Mouse (Mus musculus) cerebellum, adult 9-10 months (tissue): ENCODE results near the gene Ankrd50.
A peak's percentile ranks its signal among the peaks of the same experiment; 100 is the strongest.

Experiments
- DNase-seq: peaks from one replicate; pipeline ENCODE4 v3.0.0; 2022

The Ankrd50 gene

DNA sequence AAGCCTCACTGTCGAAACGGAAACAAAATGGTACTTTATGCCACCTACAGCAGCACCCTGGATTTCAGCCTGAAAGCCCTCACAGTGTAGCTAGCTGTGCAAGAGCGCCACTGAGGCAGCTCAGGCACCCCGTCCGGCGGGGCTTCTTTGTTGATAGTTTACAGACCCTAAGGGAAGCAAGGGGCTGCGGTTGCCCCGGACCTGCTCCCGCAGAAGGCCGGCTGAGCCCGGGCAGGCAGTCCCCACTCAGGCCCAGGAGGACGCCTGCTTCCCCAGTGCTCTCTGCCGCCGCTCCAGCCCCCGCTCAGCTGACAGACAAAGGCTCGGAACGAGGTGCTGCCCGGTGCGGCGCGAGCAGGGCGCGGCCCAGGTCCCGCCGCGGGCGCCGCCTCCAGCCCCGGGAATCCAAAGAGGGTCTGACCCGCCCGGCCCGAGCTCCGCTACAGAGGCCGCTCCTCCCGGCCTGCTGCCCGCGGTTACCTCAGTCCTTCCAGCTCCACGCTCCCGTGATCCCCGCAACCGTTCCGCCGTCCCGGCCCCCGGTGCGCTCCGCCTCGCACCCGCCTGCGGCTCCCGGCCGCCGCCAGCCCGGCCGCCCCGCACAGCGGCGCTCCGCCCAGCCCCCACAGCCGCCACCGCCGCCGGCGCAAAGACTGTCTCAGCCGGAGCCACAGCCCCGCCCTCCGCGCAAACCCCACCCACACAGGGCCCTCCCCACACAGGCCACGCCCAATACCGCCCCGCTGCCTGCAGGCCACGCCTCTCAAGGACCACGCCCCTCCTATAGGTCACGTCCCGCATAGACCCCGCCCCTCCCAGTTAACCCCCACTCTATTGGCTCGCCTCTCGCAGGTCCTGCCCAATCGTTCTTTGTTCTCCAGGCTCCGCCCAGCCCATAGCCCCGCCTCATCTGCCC lies at the start of gene Ankrd50:
Gene Ankrd50 (minus strand): TSS at position 654 of the 916 bp plus-strand sequence.
- peak; percentile 99 for DNase-seq

DNA sequence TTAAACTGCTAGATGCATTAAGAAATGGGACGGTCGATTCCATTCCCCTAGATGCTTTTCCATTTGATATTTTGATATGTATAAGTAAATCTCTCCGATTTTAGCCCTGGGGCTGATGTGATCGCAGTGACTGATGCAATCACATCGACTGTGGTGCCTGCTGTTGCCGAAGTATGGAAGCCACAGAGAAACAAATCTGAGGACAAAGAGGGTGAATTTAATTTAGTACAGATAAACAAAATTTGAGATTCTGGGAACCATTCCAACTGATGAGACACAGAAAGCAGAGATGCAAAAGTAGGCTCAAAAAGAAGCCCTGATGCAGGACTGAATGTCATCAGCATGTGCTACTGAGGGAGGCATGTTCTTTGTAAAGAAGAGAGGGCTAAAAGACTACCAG lies 49.6 kb upstream of the Ankrd50 start:
- DNase-seq, result no peak

DNA sequence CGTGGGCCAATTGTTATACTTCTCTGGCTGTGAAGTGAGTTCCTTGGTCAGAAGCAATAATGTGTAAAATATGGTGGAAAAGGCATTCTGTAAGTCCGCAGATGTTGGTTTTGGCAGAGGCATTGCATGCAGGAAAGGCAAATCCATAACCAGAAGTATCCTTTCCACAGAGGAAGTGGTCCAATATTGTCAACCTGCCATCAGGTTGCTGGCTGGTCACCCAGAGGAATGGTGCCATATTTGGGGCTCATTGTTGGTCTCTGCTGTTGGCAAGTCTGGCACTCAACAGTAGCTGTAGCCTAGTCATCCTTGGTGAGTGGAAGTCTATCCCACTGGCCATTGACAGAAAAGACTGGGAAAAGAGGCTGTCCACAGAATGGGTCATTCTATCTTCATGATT lies 35.8 kb upstream of the Ankrd50 start:
- no peak for DNase-seq

DNA sequence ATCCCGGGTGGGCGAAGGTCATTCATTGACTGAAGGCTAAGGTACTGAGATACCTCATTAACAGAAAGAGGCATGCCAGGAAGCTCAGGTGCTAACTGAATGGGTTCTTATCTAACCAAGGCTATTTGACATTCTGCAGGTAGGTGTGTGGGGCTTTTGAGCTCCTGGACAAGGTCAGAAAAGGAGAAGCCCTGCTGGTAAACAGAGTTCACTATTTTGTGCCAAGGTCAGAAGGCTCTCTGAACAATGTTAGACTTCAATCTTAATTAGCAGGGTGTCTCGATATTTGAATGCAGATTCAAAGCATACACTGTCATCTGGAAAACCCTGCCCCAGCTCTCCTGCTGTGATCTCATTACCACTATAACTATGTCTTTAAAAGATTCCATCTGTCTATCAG lies 35.3 kb upstream of the Ankrd50 start:
- no peak for DNase-seq

DNA sequence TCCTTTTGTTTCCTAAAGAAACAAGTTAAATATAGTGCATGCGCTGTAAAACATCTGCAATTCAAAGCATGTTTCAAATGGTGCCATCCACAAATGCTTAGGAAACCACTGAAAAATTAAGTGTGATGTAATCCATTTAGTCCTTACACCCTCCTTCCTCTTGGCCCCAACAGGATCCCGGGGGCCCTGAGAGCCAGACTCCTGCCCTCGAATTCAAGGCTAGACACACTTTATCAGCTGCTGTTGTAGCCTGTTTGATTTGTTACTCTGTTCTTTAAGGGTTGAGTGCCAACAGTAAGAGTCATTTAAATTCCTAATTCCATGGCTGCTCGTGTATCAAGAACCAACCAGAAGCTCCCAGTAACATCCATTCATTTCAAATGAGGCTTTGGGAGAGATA lies 19.0 kb upstream of the Ankrd50 start:
- DNase-seq, result no peak

DNA sequence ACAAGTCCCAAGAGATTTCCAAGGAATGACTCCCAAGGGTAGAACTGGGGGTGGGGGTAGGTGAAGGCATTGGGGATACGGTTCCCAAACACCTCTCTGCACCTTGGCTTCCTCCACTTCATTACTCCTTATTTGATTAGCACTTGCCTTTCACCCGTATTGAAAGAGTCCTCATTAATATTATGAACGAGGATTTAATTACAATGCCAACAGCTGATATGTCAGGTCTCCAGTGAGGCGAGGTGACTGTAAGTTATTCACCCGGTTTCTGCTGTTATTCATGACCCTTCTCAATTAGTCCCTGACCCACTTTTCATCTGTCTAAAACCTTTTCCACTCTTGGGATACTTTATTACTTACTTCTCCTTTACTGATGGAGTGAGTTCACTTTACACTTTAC lies 17.5 kb upstream of the Ankrd50 start:
- DNase-seq, result no peak

DNA sequence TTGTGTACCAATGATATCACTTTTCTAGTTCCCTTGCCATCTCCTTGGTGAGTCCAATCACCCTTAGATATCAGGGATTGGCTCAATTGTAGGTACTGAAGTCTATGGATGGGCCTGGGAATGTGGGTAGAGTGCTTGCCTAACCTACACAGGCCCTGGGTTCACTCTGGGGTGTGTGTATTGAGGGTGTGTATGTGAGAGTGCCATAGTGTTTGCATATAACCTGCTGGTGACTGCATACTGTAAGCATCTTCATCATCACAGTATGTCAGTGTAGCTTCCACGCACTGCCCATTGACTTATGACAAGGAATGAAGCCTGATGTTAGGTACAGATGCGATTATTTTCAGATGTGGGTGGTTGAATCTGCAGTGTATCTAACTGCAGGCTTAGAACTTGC lies 17.1 kb upstream of the Ankrd50 start:
- no peak for DNase-seq

DNA sequence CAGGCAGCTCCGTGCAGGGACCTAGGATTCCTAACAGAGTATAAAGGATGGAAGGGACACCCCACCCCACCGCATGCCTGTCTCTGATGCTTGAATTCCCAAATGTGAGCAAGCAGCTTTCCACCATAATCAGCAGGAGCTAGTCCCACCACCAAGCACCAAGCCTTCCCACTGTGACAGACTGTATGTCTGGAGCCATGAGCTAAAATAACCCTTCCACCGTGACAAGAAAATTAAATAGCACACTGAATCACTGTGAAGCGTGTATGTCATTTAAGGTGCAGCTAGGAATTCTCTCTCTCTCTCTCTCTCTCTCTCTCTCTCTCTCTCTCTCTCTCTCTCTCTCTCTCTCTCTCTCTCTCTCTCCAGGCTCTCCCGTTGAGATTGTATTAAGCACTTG lies 16.7 kb upstream of the Ankrd50 start:
- no peak for DNase-seq

DNA sequence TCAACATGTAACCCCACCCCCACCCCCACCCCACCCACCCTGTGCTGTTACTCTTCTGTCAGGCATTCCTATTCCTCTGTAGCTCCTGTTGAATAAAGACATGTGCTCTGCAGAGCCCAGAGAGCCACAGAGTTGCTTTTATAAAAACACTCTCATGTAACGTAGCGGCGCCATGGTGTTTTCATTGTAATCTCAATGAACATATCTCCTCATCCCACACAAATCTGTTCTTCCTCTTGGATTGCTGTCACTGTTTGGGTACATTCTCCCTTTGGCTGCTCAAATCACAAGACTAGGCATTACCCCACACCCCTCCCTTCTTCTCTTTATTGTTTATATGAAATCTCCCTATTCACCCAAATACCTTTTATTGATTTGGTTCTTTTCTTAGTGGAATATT lies 13.9 kb upstream of the Ankrd50 start:
- no peak for DNase-seq

DNA sequence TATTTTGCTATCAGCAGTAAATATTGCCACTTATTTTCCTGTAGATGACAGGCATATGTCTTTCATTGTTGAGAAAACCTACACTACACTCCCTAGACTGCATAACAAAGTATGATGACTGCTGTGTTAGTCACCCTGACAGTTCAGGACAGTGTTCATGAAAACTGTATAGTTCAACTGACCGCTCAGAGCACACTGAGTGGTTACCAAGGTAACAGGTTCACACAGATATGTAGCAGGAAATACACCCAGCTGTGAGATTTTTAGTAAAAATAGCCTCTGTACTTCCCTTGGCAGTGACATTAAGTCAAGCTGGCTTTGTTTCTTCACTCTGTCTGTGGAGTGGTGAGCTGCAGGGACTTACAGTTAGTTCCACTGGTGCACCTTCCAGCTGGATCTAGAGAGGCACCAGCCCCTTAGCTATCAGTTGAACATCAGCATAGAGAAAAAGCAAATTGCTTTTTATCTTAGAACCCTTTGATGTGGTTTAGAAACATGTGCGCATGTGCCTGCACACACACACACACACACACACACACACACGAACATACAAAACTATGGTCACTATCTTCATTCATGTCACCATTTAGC lies 12.2 kb upstream of the Ankrd50 start:
- no peak for DNase-seq

DNA sequence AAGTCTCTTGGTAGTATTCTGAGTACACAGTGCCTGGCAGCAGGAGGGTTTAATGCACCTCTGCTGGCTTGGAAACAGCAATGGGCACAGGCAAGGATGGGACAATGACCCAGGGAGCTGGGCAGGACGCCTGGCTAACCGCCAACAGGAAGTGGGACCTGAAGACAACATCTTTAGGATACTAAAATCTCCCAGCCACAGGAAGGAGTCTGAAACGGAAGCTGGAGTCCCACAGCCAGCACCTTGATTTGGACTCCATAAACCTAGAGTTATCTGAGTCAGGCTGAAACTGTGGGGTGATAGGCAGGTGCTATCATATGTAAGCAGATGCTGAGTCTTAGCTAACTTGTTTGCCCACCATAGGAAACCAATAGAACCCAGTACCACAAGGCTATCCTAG lies 7.1 kb upstream of the Ankrd50 start:
- DNase-seq, result no peak

DNA sequence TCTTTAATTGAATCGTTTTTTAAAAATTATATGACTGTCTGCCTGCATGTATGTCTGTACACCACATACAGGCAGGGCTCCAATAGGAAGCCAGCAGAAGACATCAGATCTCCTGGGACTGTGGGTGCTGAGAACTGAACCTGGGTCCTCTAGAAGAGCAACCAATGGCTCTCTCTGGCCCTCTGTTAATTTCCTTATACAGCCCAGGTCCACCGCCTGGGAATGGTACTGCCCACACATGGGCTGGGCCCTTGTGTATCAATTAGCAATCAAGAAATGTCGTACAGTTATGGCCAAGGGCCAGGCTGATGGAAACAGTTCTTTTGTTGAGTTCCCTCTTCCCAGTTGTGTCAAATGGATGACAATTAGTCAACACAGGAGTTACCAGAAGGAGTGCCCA lies 6.6 kb upstream of the Ankrd50 start:
- DNase-seq, result no peak

DNA sequence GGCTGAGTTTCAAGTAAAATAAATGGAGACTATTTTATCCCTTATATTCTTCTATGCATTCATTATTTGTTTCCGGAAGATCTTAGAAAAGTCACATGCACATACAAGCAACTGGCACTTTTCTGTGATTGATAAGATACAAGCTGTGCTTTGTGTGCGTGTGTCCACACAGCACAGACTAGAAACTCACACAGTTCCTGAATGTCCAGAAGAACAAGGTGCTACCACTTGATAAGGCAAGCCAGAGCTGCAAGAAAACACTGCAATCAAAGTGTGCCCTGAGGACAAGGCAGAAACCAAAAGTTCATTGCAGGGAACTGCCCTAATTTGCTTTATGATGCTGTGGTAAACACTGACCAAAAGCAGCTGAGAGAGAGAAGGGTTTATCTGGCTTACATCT lies 6.1 kb upstream of the Ankrd50 start:
- DNase-seq, result no peak

DNA sequence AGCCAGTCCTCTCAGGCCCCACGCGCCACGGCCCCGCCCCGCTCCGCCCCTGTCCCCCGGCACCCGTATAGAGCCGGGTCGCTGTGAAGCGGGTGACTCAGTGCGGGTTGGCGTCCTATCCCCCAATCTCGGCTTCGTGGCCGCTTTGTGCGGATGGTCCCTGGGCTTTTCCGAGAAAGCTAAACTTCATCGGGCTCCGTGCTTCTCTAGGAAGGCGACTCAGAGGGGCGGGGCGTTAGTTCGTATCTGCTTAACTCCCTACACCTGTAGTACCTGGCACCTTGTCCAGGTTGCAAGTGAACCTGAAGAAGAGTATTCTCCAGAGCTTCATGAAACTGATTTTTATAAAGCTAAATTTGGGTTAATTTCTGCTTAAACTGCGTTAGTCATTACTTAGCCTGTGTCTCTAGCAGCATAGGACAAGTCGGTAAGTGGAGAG lies 482 bp upstream of the Ankrd50 start:
- DNase-seq, result no peak

DNA sequence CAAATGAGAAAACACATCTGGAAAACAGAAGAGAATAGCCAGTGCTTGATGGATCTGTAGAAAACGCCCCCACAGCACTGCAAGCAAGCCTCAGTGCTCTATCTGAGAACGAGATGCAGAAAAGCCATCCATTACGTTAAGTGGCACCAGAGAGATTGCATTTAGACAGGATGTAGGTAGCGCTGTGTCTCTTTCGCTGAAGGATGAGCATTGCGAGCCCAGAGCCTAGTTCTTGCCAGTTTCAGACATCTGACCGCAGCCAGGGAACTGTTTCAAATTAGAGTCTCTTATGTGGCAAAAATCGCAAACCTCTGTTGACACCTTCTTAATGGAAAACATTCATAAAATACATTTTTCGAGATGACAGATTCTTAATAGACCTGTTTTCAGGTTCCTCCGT lies 1.1 kb downstream of the Ankrd50 start:
- no peak for DNase-seq

DNA sequence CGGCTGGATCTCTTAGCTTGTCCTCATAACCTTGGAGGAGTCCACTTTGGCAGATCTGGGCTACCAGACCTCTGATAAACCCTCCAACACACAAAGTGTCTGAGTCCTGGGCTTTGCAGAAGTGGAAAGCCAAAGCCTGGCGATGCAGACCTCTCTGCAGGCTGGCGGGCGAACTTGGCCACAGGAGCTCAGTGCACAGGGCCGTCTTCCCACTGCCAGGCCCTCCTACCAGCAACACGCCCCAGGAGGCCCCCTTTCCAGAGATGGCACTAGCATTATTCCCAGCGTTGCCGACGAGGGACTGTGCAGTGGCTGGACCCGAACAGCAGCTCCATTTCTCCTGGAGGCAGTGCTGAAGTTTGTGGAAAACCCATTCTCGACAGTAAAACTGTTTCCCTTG lies 1.9 kb downstream of the Ankrd50 start:
- peak; percentile 35 for DNase-seq

DNA sequence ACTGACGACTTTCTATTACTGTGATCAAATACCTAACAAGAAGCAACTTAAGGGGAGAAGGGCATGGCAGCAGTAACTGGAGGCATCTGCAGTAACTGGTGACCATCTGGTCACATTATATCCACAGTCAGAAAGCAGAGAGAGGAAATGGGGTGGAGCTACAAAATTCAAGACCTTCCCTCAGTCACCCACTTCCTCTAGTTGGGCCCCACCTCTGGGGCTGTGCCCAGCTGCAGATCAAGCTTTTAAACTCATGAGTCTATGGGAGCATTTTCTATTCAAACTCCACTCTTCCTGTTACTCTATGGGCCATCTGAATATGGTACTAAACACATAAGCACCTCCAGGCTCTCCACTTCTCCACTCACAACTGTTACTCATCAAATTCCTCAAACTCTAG lies 3.5 kb downstream of the Ankrd50 start:
- peak; percentile 1 for DNase-seq

DNA sequence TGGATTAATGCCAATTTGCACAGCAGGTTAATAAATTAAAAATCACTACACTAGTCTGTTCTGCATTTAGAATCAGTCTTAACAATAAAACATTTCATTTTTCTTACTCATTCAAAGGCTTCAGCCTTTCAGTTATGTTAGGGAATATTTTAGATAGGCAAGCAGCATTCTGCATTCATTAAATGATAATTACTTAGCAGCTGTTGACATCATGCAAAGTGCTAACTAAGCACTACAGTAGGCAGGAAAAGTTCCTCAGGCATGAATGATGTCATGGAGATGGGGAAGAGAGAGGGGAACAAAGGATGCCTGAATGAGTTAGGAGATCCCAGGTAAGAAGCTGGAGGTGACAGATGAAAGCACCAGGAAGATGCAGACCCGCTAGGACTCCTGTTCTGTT lies 6.7 kb downstream of the Ankrd50 start:
- DNase-seq, result no peak

DNA sequence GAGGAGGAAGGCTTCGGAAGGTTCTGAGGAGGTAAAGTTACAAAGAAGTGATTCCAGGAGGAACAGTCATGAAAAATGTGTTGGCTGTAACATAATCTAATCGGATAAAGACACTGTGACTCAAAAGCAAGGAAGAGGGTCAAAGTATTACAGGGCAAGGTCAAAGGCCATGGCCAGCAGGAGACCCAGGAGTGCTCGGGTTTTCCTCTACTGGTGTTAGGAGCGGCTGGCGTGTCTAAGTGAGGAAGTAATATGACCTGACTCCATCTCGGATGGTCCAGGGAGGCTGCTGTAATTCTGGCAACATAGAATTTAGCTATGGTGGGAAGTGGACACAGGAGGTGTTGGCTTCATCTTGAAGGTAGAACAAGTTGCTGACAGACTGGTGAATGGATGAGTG lies 9.1 kb downstream of the Ankrd50 start:
- no peak for DNase-seq

DNA sequence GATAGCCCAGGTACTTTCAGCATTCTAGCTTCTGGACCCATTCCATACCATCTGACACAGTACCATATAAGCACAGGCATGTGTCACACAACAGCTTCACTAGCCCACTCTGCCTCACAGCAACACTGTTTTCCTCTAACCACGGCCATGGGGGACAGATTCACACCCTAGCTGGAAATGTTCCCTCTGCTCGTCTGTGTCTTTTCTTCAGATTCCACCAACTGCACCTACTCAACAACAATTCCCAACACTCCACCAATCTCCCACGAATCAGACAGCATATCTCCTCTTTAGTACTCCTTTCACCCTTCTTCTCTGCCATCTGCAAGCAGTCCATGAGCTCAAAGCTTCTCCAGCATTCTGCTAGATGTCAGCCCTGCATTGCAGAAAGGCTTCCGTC lies 11.5 kb downstream of the Ankrd50 start:
- no peak for DNase-seq

DNA sequence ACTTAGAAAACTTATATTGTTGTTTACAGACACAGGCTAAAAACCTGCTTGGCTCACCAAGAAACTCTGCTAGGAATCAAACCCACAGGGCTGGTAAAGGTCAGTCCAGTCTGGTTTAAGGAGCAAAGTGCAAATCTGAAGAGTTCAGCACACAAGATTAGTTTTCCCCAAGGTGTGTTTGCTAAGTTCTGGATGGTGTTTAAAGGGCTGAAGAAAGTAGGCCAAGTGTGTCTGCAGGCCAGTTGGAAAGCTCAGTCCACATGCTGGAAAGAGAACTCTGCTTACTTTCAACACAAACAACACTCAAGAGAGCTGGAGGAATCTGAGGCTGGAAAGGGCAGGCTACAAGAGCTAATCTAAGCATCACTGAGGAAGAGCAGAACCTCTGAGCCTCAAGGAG lies 13.1 kb downstream of the Ankrd50 start:
- DNase-seq, result no peak

DNA sequence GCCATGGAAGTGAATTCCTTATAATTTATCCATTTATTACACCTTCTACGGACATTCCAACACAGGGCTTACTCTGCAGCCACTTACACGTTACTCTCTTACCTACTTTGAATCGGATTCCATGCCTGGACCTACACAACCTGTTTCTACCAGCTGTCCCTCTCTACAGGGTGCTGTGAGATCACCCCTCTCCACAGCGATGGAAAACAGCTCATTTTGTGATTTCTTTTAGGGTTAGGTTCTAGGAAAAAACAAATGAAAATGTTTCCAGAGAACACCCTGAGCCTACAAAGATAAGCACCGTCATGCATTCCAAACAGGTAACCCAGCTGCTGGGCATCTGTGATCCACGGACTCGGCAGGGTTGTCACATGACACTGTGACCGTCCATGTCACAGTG lies 16.5 kb downstream of the Ankrd50 start:
- peak; percentile 82 for DNase-seq

DNA sequence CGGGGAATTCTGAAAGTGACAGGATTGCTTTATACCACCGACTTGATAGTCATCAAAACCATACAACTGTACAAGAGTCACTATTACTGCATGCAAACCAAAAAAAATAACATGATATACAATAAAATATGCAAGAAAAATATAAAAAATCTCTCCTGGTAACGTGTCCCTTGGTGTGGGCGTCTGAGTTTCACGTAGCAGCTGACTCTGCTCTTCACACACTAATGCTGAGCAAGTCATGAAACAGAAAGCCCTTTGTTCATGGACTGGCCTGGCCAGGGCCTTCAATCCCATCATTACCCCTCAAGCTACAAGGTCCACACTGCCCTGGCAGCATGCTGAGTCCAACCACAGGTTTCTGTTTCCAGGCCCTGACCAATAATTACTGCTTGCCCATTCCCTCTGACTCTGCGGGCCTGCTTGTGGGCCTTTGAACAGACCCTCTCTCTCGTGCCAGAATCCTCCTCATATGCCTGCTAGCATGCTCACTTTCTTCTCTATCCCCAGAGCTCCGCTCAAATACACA lies 17.7 kb downstream of the Ankrd50 start:
- DNase-seq, result no peak

DNA sequence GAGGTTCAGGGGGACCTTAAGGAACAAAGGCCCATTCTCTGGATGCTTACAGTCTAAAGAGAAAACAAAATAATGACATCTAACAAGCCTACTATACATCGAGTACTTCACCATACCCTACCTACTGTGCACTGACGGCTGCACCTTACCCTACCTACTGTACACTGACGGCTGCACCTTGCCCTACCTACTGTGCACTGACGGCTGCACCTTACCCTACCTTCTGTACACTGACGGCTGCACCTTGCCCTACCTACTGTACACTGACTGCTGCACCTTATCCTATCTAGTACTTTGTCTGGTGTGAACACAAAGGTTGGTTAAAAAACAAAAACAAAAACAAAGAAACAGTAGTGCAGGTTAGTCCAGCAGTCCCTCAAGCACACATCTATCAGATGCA lies 18.5 kb downstream of the Ankrd50 start:
- DNase-seq, result no peak
